Mouse (Mus musculus) erythroid progenitor cell, adult 5-6 weeks (primary cell): Measurements from ENCODE around the gene Akap8. TPM values are rescaled to one million over a fixed set of nuclear protein-coding genes. Genes with fewer than 3 reads are reported as not detected.

Experiments
- ATAC-seq: replicated peaks from 2 replicates; pipeline ENCODE4 v1.8.0; 2016; ENCODE audit warnings: moderate number of reproducible peaks, mild to moderate bottlenecking, moderate TSS enrichment, inconsistent platforms; ENCODE audit not compliant: poor library complexity, low FRiP score, severe bottlenecking
- total RNA-seq, 2 experiments: library from RNA; stranded (forward) in 1 of 2; stranded (reverse) in 1 of 2; fragments of 150-400 nt in 1 of 2; fragments of 186-747, 209-891 nt in 1 of 2; gene quantifications; 2 replicates each; pipeline versions ENCODE4 v1.2.3 to v1.2.4; 2015 to 2017; ENCODE audit warnings: low replicate concordance in 2 of 2

Akap8 gene
- total RNA-seq, 2 experiments from 2014 or later = 26.8 to 60.9 TPM

GRCm38 (mm10) chr17:32285138-32285670 lies 35.8 kb downstream of the Akap8 start:
- no peak for ATAC-seq

- ATAC-seq = peak; percentile 88
Measured at GRCm38 (mm10) chr17:32284262-32285137, 36.5 kb downstream of the Akap8 start, which contains the start of gene Brd4. Gene Brd4 (minus strand): TSS chr17:32284722.

GRCm38 (mm10) chr17:32283771-32284221 lies 37.2 kb downstream of the Akap8 start:
- ATAC-seq = peak; percentile 82

GRCm38 (mm10) chr17:32283341-32283740 lies 37.7 kb downstream of the Akap8 start:
- peak; percentile 22; the same call in 1 of the 2 replicates for ATAC-seq

- ATAC-seq = no peak
Measured at GRCm38 (mm10) chr17:32281611-32282310, 39.3 kb downstream of the Akap8 start.

GRCm38 (mm10) chr17:32281126-32281525 lies 39.9 kb downstream of the Akap8 start:
- no peak for ATAC-seq

GRCm38 (mm10) chr17:32280575-32280974 lies 40.5 kb downstream of the Akap8 start:
- no peak for ATAC-seq

GRCm38 (mm10) chr17:32277201-32277600 lies 43.8 kb downstream of the Akap8 start:
- no peak for ATAC-seq

GRCm38 (mm10) chr17:32275568-32275967 lies 45.5 kb downstream of the Akap8 start:
- ATAC-seq = no peak

- ATAC-seq = no peak
Measured at GRCm38 (mm10) chr17:32269151-32269550, 51.9 kb downstream of the Akap8 start.

- no peak for ATAC-seq
Measured at GRCm38 (mm10) chr17:32268540-32268960, 52.5 kb downstream of the Akap8 start.

GRCm38 (mm10) chr17:32268096-32268495 lies 52.9 kb downstream of the Akap8 start:
- ATAC-seq = no peak

GRCm38 (mm10) chr17:32267617-32268016 lies 53.4 kb downstream of the Akap8 start:
- ATAC-seq = no peak

GRCm38 (mm10) chr17:32263672-32264071 lies 57.4 kb downstream of the Akap8 start:
- no peak for ATAC-seq

- ATAC-seq = no peak
Measured at GRCm38 (mm10) chr17:32262831-32263559, 58.0 kb downstream of the Akap8 start.

- ATAC-seq = no peak
Measured at GRCm38 (mm10) chr17:32258869-32259268, 62.2 kb downstream of the Akap8 start.

GRCm38 (mm10) chr17:32257944-32258343 lies 63.1 kb downstream of the Akap8 start:
- ATAC-seq = no peak

- no peak for ATAC-seq
Measured at GRCm38 (mm10) chr17:32257452-32257851, 63.6 kb downstream of the Akap8 start.

- no peak for ATAC-seq
Measured at GRCm38 (mm10) chr17:32256896-32257295, 64.1 kb downstream of the Akap8 start.
